Mouse (Mus musculus): Measurements from ENCODE around the gene Cacna1b. TPM values are rescaled to one million over a fixed set of nuclear protein-coding genes. Genes with fewer than 3 reads are reported as not detected.

Gene Cacna1b
- total RNA-seq (2023): 1 to 10 TPM; 1.6 to 2.6 TPM

GRCm38 (mm10) chr2:24763115-24763557 is at the start of gene Cacna1b:
Gene Cacna1b (minus strand): TSS chr2:24763152.

Other genes with a start within 250 kb of the Cacna1b start
- gene Ehmt1, start 156.5 kb upstream of the Cacna1b start, total RNA-seq (2023): 100 to 1,000 TPM in 1 of 2 experiments, 10 to 100 TPM in 1; 88.4 to 112 TPM
- gene Arrdc1, start 172.1 kb upstream of the Cacna1b start, total RNA-seq (2023): 100 to 1,000 TPM; 127 to 131 TPM
- gene Zmynd19, start 186.6 kb upstream of the Cacna1b start, total RNA-seq (2023): 1 to 10 TPM; 7.1 to 7.6 TPM
- gene Dph7, start 199.2 kb upstream of the Cacna1b start, total RNA-seq (2023): 1 to 10 TPM; 6.0 to 7.0 TPM
- gene Mrpl41, start 211.9 kb upstream of the Cacna1b start, total RNA-seq (2023): 10 to 100 TPM; 17.2 to 17.4 TPM
- gene Pnpla7, start 212.9 kb upstream of the Cacna1b start, total RNA-seq (2023): 100 to 1,000 TPM; 133 to 171 TPM

Data from monocyte, adult 59 days (primary cell).